Mouse (Mus musculus) Patski (cell line): ENCODE measurements around the gene Cox15. TPM values are rescaled to one million over a fixed set of nuclear protein-coding genes. Genes with fewer than 3 reads are reported as not detected.

Experiments used
- ATAC-seq: fragments of 100-300 bp; one replicate; pipeline ENCODE4 v1.8.0; 2021
- CTCF ChIA-PET: fragments of 350-600 bp; sonication (Branson Sonifier 250); formaldehyde crosslinking; loops from one replicate; lab custom pipeline; 2022; ENCODE audit warnings: inconsistent platforms; lab: Charles Lee
- POLR2A ChIA-PET: fragments of 350-600 bp; sonication (Branson Sonifier 250); formaldehyde crosslinking; loops from one replicate; lab custom pipeline; 2022; ENCODE audit warnings: antibody characterized with exemption, inconsistent platforms; lab: Charles Lee
- DNase-seq: peaks from one replicate; pipeline ENCODE4 v3.0.0-alpha.2; 2011; ENCODE audit warnings: low read depth, low spot score
- H3K27me3 ChIP-seq: fragments of 371-371 bp; one replicate; pipeline ENCODE4 v1.5.1; 2021
- CTCF ChIP-seq: fragments of 100-300 bp; IDR thresholded peaks from one replicate; pipeline ENCODE4 v1.5.1; 2021
- in situ Hi-C: fragments of 300-500 bp; cut with MboI; formaldehyde crosslinking; loops from 3 replicates; pipeline ENCODE4 v1.11.1; 2018; ENCODE audit warnings: low pct_unique_long_range_greater_than_20kb, mixed read lengths
- polyA plus RNA-seq: library from polyadenylated mRNA; unstranded; gene quantifications from one replicate; pipeline ENCODE4 v1.2.3, GENCODE M21; 2021

Cox15 gene
- polyA plus RNA-seq, 1 experiment from 2014 or later = 32.7 TPM

GRCm38 (mm10) chr19:43711159-43711916 lies 41.5 kb downstream of the Cox15 start:
- DNase-seq (peak; percentile 35), ATAC-seq (peak; percentile 54)
- ChIA-PET CTCF (no interaction called here), POLR2A (interaction anchor here (0.7 kb wide), 1 partner anchor 19 kb away, joined by 3 read pairs; no protein-coding TSS in a partner anchor)
- TF ChIP-seq CTCF = no peak
- in situ Hi-C loops = no loop called here
- no peaks in the 10 kb centered on the region for H3K27me3 ChIP-seq

DNA sequence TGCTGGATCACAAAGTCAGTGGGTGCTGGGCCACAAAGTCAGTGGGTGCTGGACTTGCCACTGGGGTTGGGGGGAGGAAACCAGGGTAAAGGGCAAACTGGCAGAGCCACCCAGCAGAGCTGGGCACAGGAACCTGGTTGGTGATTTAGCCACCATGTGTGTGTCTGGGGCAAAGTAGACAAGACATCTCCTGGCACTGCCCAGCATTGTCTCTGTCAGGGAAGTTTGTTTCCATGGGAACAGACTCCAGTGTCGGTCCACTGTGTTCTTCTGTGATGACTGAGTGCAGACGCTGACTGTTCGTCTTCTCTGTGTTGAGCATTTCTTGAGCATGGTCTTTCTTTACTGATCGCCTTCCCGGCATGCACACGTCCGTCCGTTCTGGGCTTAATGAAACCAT lies 43.5 kb downstream of the Cox15 start:
- in situ Hi-C loops = no loop called here
- DNase-seq (no peak), ATAC-seq (no peak)
- no peaks in the 10 kb centered on the region for H3K27me3 ChIP-seq
- ChIA-PET CTCF (interaction anchor here (1.0 kb wide), 1 partner anchor 11 kb away, joined by 4 read pairs; no protein-coding TSS in a partner anchor), POLR2A (interaction anchor here (1.6 kb wide), 1 partner anchor 10 kb away, joined by 4 read pairs; no protein-coding TSS in a partner anchor)
- no peak for TF ChIP-seq CTCF

DNA sequence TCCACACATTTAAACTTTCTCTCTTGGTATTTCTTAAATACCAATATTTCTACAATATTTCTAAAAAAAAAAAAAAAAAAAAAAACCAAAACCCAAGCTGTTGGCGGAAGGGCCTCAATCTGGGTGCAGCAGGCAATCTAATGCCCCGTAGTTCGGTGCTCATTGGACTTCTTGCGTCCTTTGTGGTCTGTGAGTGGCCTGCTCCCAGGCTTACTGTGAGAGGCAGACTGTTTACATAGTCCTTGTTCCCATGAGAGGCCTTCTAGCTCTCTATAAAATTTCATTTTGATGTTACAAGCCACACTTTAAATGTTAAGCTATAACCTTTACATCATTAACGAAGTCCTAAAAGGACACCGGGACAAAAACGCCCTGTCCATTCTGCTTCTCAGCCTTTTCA lies 44.6 kb downstream of the Cox15 start:
- CTCF ChIA-PET = interaction anchor here (1.0 kb wide), 1 partner anchor 10 kb away, joined by 4 read pairs; no protein-coding TSS in a partner anchor
- no peak for ATAC-seq
- H3K27me3 ChIP-seq = no peaks in the 10 kb centered on the region
- POLR2A ChIA-PET = interaction anchor here (1.6 kb wide), 1 partner anchor 9 kb away, joined by 4 read pairs; no protein-coding TSS in a partner anchor
- no peak for TF ChIP-seq CTCF
- no peak for DNase-seq
- in situ Hi-C loops = no loop called here

GRCm38 (mm10) chr19:43704787-43705497 lies 47.9 kb downstream of the Cox15 start:
- DNase-seq (no peak), ATAC-seq (no peak)
- no peak for TF ChIP-seq CTCF
- in situ Hi-C loops = no loop called here
- H3K27me3 ChIP-seq = no peaks in the 10 kb centered on the region
- ChIA-PET CTCF (no interaction called here), POLR2A (no interaction called here)

DNA sequence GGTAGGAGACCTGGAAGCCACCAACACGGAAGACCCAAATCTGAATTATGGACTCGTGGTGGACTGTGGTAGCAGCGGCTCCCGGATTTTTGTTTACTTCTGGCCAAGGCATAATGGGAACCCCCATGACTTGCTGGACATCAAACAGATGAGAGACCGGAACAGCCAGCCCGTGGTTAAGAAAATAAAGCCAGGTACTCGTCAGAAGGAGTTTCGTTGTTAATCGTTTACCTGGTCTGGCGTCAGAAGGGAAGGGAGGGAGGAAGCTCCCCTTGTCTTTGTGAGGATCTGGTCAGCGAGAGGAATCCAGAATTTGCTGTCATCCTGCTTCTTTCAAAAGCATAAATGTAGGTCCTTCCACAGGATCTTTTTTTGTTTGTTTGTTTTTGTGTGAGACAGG lies 48.6 kb downstream of the Cox15 start:
- POLR2A ChIA-PET = no interaction called here
- in situ Hi-C loops = no loop called here
- TF ChIP-seq CTCF = no peak

DNA sequence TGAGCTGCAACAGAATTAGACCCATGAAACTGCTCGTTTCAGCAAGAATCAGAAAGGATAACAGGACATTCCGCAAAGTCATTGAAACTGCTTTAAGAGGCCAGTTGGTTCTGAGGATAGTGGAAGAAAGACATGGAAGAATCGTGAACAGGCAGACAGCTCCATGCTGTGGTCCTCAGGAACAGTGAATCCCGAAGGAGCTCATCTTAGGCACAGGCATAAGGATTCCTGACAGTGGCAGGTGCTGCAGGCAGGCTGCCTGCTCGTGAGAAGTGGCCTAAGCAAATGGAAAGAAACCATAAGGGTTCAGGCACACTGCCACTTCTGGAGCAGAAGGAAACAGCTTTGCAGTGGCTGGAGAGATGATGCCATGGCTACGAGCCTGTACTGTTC lies 53.0 kb downstream of the Cox15 start:
- ChIA-PET CTCF (no interaction called here), POLR2A (interaction anchor here (1.1 kb wide), 1 partner anchor 9 kb away, joined by 4 read pairs; no protein-coding TSS in a partner anchor)
- DNase-seq (no peak), ATAC-seq (no peak)
- in situ Hi-C loops = no loop called here
- TF ChIP-seq CTCF = no peak
- no peaks in the 10 kb centered on the region for H3K27me3 ChIP-seq

More for the DNA sequence above, 48.6 kb downstream of the Cox15 start:
- DNase-seq = no peak
- CTCF ChIA-PET = no interaction called here
- no peak for ATAC-seq
- H3K27me3 ChIP-seq = no peaks in the 10 kb centered on the region

DNA sequence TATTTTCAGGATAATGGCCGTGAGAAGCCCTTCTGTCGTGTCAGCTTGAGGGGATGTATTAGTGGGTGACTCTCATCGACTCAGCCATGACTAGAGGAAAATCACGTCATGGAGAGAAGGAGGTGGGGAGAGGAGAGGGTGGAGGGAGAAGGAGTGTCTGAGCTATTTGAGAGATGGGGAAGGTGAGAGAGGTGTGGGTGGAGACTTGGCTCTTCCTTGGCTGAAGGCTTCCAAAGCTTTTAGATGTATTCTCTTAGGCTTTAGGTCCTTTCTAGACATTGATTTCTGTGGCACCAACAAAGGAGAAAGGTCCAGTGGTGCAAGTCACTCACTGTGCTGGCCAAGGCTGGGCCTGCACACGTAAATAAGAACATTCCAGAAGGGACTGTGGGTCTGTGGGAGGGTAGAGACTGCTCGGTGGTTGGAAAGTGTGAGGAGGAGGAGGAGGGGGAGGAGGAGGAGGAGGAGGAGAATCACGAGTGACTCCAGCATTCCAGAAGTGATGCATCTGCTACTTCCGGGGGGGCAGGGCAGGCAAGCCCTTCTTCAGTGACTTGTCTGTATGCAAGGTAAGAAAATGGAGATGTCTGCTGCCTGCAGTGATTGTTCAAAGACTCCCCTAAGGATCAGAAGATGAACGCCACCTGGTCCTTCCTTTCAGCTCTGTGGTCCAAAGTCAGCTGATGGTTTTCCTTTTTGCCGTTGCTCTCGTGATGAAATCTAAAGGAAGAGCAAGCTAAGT lies 53.6 kb downstream of the Cox15 start:
- in situ Hi-C loops = no loop called here
- DNase-seq (no peak), ATAC-seq (no peak)
- CTCF ChIA-PET = no interaction called here
- no peak for TF ChIP-seq CTCF
- H3K27me3 ChIP-seq = no peaks in the 10 kb centered on the region
- POLR2A ChIA-PET = interaction anchor here (1.1 kb wide), 1 partner anchor 10 kb away, joined by 4 read pairs; no protein-coding TSS in a partner anchor

- H3K27me3 ChIP-seq = no peaks in the 10 kb centered on the region
- ChIA-PET POLR2A (no interaction called here), CTCF (interaction anchor here (1.0 to 1.3 kb wide), 2 partner anchors 11 to 29 kb away, joined by 3 to 4 read pairs; no protein-coding TSS in a partner anchor)
- in situ Hi-C loops = no loop called here
- ATAC-seq (no peak), DNase-seq (no peak)
- no peak for TF ChIP-seq CTCF
Observed at GRCm38 (mm10) chr19:43697666-43698370, 55.0 kb downstream of the Cox15 start.

- in situ Hi-C loops = no loop called here
- CTCF ChIA-PET = no interaction called here
- no peak for TF ChIP-seq CTCF
Observed at GRCm38 (mm10) chr19:43695514-43695964, 57.3 kb downstream of the Cox15 start.

More at GRCm38 (mm10) chr19:43695514-43695964, 57.3 kb downstream of the Cox15 start:
- H3K27me3 ChIP-seq = no peaks in the 10 kb centered on the region
- ATAC-seq (no peak), DNase-seq (no peak)
- POLR2A ChIA-PET = no interaction called here
